Mouse (Mus musculus): ENCODE data around the gene St7. TPM values are rescaled to one million over a fixed set of nuclear protein-coding genes. Genes with fewer than 3 reads are reported as not detected.
A peak's percentile ranks its signal among the peaks of the same experiment; 100 is the strongest.

The St7 gene
- polyA plus RNA-seq, 1 experiment: 22.8 TPM

DNA sequence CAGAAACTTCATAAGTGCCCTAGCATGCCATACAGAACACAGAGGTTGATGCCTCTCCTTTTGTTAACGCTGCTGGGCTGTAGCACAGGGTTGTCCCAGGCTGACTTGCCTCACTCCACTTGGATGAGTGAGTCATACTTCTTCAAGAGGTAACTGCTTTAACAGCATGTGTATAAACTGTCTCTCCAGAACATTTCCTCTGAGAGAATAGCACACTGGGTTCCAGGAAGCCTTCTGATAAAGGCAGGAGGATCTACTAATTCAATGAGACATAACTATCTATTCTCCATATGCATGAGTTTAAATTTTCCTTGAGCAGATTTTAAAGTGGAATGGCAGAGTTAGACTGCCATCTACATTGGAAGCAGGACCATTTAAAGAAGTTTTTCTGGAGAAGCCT lies 166.8 kb downstream of the St7 start:
- Histone ChIP-seq H3K4me3 (ENCODE audit: insufficient read depth, low read length) (no peak overlapping the region), H3K4me1 (ENCODE audit: control insufficient read depth, insufficient read depth, low read length) (peaks cover 1% of the 10 kb centered on the region; the same call in 1 of the 2 replicates), H3K27ac (ENCODE audit: insufficient read depth, low read length) (no peak overlapping the region)
- no peak for TF ChIP-seq POLR2A (IDR thresholded peaks at IDR 0.05; ENCODE audit: extremely low read depth, insufficient read depth, low read length)
- no peak for TF ChIP-seq CTCF (IDR thresholded peaks at IDR 0.05; ENCODE audit: extremely low read depth, insufficient read depth, low read length)

DNA sequence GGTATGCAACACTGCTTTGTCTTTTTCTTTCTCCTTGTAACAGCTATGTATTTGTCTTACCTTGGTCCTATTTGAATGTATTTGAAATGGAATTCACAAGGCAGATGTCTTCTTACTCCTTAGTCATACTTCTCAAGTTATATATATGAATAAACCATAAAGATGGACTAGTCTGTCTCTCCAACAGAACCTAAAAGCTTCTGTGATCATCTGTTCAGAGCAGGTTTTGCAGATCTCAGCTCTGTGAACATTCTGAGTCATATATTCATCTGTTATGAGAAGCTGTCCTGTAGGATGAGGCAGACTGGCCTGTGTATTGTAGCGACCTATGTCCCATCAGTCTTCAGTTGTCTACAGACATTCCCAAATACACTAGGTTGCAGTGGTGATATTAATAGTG lies 167.7 kb downstream of the St7 start:
- Histone ChIP-seq H3K4me1 (ENCODE audit: control insufficient read depth, insufficient read depth, low read length) (peaks cover 1% of the 10 kb centered on the region; the same call in 1 of the 2 replicates), H3K4me3 (ENCODE audit: insufficient read depth, low read length) (no peak overlapping the region), H3K27ac (ENCODE audit: insufficient read depth, low read length) (peak overlapping the region; percentile 65; the same call in 1 of the 2 replicates)
- TF ChIP-seq POLR2A (IDR thresholded peaks at IDR 0.05; ENCODE audit: extremely low read depth, insufficient read depth, low read length): no peak

DNA sequence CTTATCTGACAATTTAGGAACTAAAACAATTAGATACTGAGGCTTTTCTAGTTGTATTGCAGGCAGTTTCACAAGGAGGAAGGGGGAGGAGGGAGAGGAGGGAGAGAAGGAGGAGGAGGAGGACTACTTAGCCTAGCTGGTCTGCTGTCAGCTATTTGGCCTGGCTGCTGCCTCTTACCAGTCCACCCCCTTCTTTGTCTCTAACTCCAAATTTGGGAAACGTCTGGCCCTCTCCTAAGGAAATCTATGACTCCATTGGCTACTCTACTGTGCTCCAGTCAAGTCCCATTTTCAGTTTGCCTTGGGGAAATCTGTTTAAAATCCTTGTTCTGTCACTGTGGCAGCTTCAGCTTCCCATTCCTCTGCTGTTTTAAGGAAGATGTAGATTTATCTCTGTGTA lies 175.1 kb downstream of the St7 start:
- Histone ChIP-seq H3K4me1 (ENCODE audit: control insufficient read depth, insufficient read depth, low read length) (peaks cover 2% of the 10 kb centered on the region; the same call in 1 of the 2 replicates), H3K27ac (ENCODE audit: insufficient read depth, low read length) (no peak overlapping the region), H3K4me3 (ENCODE audit: insufficient read depth, low read length) (no peak overlapping the region)
- TF ChIP-seq POLR2A (IDR thresholded peaks at IDR 0.05; ENCODE audit: extremely low read depth, insufficient read depth, low read length) (no peak), CTCF (IDR thresholded peaks at IDR 0.05; ENCODE audit: extremely low read depth, insufficient read depth, low read length) (no peak)

DNA sequence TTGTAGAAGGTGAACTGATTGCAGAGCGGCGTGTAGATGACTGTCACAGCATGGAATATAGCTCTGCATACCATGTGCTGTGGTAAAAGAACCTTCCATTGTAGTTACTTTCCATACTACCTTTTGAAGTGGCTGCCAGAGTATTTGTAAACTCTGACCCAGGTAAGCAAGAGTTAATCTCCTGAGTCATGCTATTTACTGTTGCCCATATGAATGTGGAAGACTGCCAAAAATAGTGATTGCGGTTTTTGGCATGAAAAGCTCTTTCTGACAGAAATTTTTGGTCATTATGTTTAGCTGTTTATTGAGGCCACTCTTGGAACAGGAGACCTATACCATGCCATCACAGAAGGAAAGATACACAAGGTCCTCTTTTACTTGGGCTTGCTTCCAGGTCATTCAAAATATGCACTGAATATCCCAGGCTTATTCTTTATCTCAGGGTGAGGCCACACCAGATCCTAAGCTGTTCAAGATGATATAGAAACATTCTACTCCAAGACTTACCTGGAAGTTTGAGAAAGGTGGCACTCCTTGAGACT lies 179.2 kb downstream of the St7 start:
- TF ChIP-seq CTCF (IDR thresholded peaks at IDR 0.05; ENCODE audit: extremely low read depth, insufficient read depth, low read length) (no peak), POLR2A (IDR thresholded peaks at IDR 0.05; ENCODE audit: extremely low read depth, insufficient read depth, low read length) (no peak)

DNA sequence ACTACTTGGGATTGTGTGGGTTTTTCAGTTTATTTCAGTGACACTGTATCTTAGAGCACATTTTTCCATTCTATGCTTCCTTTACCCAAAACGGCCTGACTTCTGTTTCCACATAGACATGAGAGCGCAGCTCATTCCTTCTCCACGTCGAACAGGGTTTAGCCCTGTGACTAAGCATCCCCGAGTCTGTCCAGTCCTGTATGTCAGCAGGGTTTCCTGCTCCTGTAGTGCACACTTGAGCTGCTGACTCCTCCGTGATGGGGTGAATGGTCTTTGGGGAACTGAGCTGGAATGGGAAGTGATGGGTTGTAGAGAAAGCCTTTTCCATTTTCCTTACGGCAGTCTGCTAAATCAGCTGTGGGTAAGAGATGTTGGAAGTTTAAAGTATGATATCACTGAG lies 182.9 kb downstream of the St7 start:
- peaks cover 4% of the 10 kb centered on the region for H3K4me1 ChIP-seq (ENCODE audit: control insufficient read depth, insufficient read depth, low read length)
- peak overlapping the region; percentile 14; the same call in 1 of the 2 replicates for H3K27ac ChIP-seq (ENCODE audit: insufficient read depth, low read length)
- H3K4me3 ChIP-seq (ENCODE audit: insufficient read depth, low read length): no peak overlapping the region
- TF ChIP-seq POLR2A (IDR thresholded peaks at IDR 0.05; ENCODE audit: extremely low read depth, insufficient read depth, low read length) (no peak), CTCF (IDR thresholded peaks at IDR 0.05; ENCODE audit: extremely low read depth, insufficient read depth, low read length) (no peak)

More for the DNA sequence above, 179.2 kb downstream of the St7 start:
- no peak overlapping the region for H3K4me3 ChIP-seq (ENCODE audit: insufficient read depth, low read length)
- H3K27ac ChIP-seq (ENCODE audit: insufficient read depth, low read length): no peak overlapping the region
- peaks cover 4% of the 10 kb centered on the region for H3K4me1 ChIP-seq (ENCODE audit: control insufficient read depth, insufficient read depth, low read length)

DNA sequence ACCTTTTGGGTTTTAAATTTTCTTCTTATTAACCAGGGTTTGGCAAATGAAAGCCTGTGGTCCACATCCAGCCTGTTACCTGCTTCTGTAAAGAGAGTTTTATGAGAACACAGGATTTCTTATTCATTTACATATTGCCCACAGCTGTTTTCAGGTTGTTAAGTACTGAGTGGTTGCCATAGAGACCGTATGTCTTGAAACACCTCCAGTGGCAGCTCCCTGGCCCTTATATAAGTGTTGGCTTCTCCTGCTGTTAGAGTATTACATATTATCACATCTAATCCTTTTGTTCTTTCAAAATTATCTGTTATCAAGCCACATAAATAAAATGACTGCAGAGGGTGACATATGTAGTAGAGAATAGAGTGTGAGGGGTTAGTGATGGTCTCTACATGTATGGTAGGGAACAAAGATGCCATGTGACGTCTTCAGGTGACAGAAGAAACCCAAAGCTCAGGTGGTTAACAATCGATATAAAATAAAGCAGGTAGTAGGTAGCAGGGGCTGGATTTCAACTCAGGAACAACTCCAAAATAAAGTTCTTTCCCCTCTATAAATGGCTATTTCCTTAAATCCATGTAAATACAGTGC lies 183.4 kb downstream of the St7 start:
- TF ChIP-seq POLR2A (IDR thresholded peaks at IDR 0.05; ENCODE audit: extremely low read depth, insufficient read depth, low read length): no peak
- Histone ChIP-seq H3K4me3 (ENCODE audit: insufficient read depth, low read length) (no peak overlapping the region), H3K27ac (ENCODE audit: insufficient read depth, low read length) (no peak overlapping the region), H3K4me1 (ENCODE audit: control insufficient read depth, insufficient read depth, low read length) (peaks cover 4% of the 10 kb centered on the region)

DNA sequence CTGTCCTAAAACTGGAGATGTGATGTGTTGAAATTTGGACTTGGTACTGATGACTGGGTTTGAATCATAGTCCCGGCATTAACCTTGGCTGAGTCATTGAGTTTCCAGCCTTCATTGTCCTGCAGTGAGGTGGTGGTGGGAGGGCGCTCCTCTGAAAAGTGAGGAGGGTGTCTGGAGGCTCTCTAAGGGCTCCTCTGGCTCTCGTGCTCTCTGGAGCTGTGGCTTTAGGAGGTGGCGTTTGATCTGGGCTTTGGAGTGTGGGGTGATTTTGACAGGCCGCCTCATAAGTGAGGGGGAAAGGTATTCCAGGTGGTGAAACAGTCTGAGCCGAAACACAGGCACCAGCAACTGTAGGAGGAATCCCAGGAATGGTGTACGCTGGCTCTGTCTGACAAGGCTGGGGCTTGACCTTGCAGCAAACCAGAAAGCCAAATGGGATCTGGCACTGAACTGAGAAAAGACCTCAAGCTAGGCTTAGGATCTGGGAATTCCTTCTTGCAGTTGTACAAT lies 184.0 kb downstream of the St7 start:
- Histone ChIP-seq H3K27ac (ENCODE audit: insufficient read depth, low read length) (no peak overlapping the region), H3K4me3 (ENCODE audit: insufficient read depth, low read length) (no peak overlapping the region), H3K4me1 (ENCODE audit: control insufficient read depth, insufficient read depth, low read length) (peaks cover 2% of the 10 kb centered on the region)
- no peak for TF ChIP-seq POLR2A (IDR thresholded peaks at IDR 0.05; ENCODE audit: extremely low read depth, insufficient read depth, low read length)
- TF ChIP-seq CTCF (IDR thresholded peaks at IDR 0.05; ENCODE audit: extremely low read depth, insufficient read depth, low read length): no peak

DNA sequence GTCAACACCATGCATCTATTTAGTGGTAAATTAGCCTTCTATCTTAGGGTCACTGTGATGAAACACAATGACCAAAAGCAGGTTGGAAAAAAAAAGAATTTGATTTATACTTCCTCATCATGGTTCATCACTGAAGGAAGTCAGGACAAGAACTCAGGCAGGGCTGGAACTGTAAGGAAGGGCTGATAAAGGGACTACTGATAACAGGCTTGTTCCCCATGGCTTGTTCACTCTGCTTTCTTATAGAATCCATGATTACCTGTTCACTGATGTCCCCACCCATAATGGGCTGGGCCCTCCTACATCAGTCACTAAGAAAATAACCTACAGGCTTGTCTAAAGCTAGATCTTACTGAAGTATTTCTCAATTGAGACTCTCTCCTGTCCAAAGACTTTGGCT lies 190.2 kb downstream of the St7 start:
- no peak overlapping the region for H3K27ac ChIP-seq (ENCODE audit: insufficient read depth, low read length)
- H3K4me1 ChIP-seq (ENCODE audit: control insufficient read depth, insufficient read depth, low read length): no peaks in the 10 kb centered on the region; the same call in 1 of the 2 replicates
- no peak for TF ChIP-seq CTCF (IDR thresholded peaks at IDR 0.05; ENCODE audit: extremely low read depth, insufficient read depth, low read length)
- TF ChIP-seq POLR2A (IDR thresholded peaks at IDR 0.05; ENCODE audit: extremely low read depth, insufficient read depth, low read length): no peak
- H3K4me3 ChIP-seq (ENCODE audit: insufficient read depth, low read length): no peak overlapping the region

DNA sequence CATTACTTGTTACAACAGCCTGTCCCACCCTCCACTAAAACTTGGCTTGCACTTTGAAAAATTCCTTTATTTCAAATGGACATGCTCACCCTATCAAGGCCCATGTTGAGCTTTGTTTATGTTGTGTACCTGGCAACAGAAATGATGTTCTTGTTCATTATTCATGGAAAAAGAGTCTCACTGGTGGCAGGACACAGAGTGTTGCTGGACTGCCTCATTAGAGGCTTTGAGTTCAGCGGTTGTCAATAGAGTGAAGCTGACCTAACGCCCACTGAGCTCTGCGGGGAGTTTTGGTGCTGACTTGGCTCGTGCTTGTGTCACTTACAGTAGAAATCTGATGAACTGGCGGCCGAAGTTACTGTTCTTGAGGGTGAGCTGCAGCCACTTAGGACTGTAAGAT lies 195.0 kb downstream of the St7 start:
- TF ChIP-seq POLR2A (IDR thresholded peaks at IDR 0.05; ENCODE audit: extremely low read depth, insufficient read depth, low read length) (no peak), CTCF (IDR thresholded peaks at IDR 0.05; ENCODE audit: extremely low read depth, insufficient read depth, low read length) (no peak)
- Histone ChIP-seq H3K4me3 (ENCODE audit: insufficient read depth, low read length) (no peak overlapping the region), H3K27ac (ENCODE audit: insufficient read depth, low read length) (no peak overlapping the region), H3K4me1 (ENCODE audit: control insufficient read depth, insufficient read depth, low read length) (no peaks in the 10 kb centered on the region; the same call in 1 of the 2 replicates)

DNA sequence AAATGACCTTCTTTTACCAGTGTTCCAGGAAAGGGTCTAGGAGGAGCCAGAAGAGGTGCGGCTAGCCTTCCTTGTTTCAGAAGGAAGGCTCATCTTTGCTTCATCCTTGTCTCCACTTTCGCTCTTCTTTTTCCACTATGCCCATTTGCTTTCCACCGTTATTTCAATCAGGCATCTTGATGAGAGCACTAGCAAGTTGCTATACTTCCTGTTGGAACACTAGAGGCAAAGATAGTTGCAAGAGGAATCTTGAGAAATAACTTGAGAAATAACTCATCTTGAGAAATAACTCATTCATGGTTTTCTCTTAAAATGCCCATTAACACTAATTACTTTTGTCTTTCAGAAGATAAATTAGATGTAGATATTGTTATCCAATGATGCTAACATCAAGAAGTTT lies 202.8 kb downstream of the St7 start:
- no peak overlapping the region for H3K27ac ChIP-seq (ENCODE audit: insufficient read depth, low read length)
- no peaks in the 10 kb centered on the region for H3K4me1 ChIP-seq (ENCODE audit: control insufficient read depth, insufficient read depth, low read length)
- H3K4me3 ChIP-seq (ENCODE audit: insufficient read depth, low read length): no peak overlapping the region
- TF ChIP-seq CTCF (IDR thresholded peaks at IDR 0.05; ENCODE audit: extremely low read depth, insufficient read depth, low read length) (no peak), POLR2A (IDR thresholded peaks at IDR 0.05; ENCODE audit: extremely low read depth, insufficient read depth, low read length) (no peak)
